Mouse (Mus musculus): ENCODE data around the gene Hyal1.

DNA sequence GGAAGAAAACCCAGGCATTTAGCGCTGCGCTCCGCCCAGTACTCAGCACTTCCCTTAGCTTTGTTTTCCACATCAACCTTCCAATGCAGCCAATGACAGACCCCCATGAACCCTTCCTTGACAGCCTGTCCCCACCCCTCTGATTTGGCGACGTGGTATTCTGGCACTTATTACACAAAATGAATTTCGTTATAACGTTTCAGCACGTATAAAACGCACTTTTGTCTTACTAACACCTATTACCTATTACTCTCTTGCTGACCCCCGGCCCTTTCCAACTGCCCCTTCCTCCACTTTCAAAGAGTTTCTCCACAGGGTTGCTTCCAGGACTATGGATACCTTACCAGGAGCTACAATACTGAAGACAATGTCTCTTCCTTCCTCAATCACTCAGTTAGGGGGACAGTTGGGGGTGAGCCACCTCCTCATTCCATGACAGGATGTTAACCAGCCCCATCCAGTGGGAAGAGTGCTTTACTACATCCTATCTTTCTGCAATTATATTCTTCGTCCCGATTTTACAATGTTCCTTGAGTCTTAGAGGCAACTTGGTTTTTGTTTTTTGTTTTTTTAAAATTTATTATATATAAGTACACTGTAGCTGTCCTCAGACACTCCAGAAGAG is 36.3 kb downstream of the Hyal1 start:
- TF ChIP-seq CTCF (IDR thresholded peaks at IDR 0.05; ENCODE audit: low read depth, low read length), result no peak
- TF ChIP-seq GATA1 (IDR thresholded peaks at IDR 0.05; ENCODE audit: borderline replicate concordance, low read length), result no peak

All from G1E (cell line).